Mouse (Mus musculus) heart, postnatal 25 days (tissue): ENCODE results near the gene Insrr. TPM values are rescaled to one million over a fixed set of nuclear protein-coding genes. Genes with fewer than 3 reads are reported as not detected.

Source experiments
- total RNA-seq, 2 experiments: library from RNA; stranded (reverse); gene quantifications; 2 replicates each; pipeline ENCODE4 v1.2.3; 2021

Gene Insrr
- total RNA-seq, 2 experiments from 2014 or later = 0.08 TPM; not detected in 1

Other genes starting within 250 kb of the Insrr start
- 10 to 100 TPM; 19.4 to 19.9 TPM for gene Arhgef11, start 179.4 kb upstream of the Insrr start, total RNA-seq
- gene Lrrc71, start 48.3 kb upstream of the Insrr start, total RNA-seq = under 1 TPM; 0.16 to 0.17 TPM
- gene Ntrk1, start 1.8 kb upstream of the Insrr start, total RNA-seq = under 1 TPM; 0.17 to 0.18 TPM
- gene Pear1, start 27.4 kb downstream of the Insrr start, total RNA-seq = 10 to 100 TPM; 17.9 to 21.7 TPM
- gene Sh2d2a, start 49.8 kb downstream of the Insrr start, total RNA-seq = under 1 TPM in 1 of 2 experiments, not detected in 1; 0.08 TPM
- 10 to 100 TPM; 48.3 to 50.7 TPM for gene Prcc, start 88.7 kb downstream of the Insrr start, total RNA-seq
- gene Hdgf, start 109.4 kb downstream of the Insrr start, total RNA-seq = 100 to 1,000 TPM; 108 to 112 TPM
- 10 to 100 TPM; 68.3 to 70.1 TPM for gene Mrpl24, start 122.6 kb downstream of the Insrr start, total RNA-seq
- gene Isg20l2, start 133.4 kb downstream of the Insrr start, total RNA-seq = 10 to 100 TPM; 12.1 to 12.4 TPM
- 1 to 10 TPM; 6.0 to 6.1 TPM for gene Rrnad1, start 133.8 kb downstream of the Insrr start, total RNA-seq
- not detected for gene Crabp2, start 151.7 kb downstream of the Insrr start, total RNA-seq
- gene Nes, start 174.1 kb downstream of the Insrr start, total RNA-seq = 10 to 100 TPM; 20.9 to 25.1 TPM
- gene Bcan, start 203.3 kb downstream of the Insrr start, total RNA-seq = under 1 TPM; 0.14 to 0.26 TPM
- gene Hapln2, start 230.6 kb downstream of the Insrr start, total RNA-seq = not detected
- 10 to 100 TPM in 1 of 2 experiments, 1 to 10 TPM in 1; 7.8 to 10.2 TPM for gene Gpatch4, start 246.2 kb downstream of the Insrr start, total RNA-seq